Mouse (Mus musculus): ENCODE measurements around the gene Stk10. TPM values are rescaled to one million over a fixed set of nuclear protein-coding genes. Genes with fewer than 3 reads are reported as not detected.

Gene Stk10
- polyA plus RNA-seq, 1 experiment from 2014 or later: 3.2 TPM

- no peak overlapping the region for H3K27ac ChIP-seq (ENCODE audit: low read length)
- no peak overlapping the region for H3K4me3 ChIP-seq (ENCODE audit: low read length)
- H3K36me3 ChIP-seq (ENCODE audit: control insufficient read depth, insufficient read depth, low read length): no peaks in the 10 kb centered on the region
- H3K4me1 ChIP-seq (replicated peaks; ENCODE audit: control insufficient read depth, insufficient read depth, low read length): peaks cover 33% of the 10 kb centered on the region
- H3K9ac ChIP-seq (ENCODE audit: low read length): no peak overlapping the region
- H3K27me3 ChIP-seq (ENCODE audit: control insufficient read depth, insufficient read depth, low read depth, low read length): no peaks in the 10 kb centered on the region
- no peak for ATAC-seq (ENCODE audit: low read depth)
- no peaks in the 10 kb centered on the region for H3K9me3 ChIP-seq (ENCODE audit: control insufficient read depth, low read length)
- 76% methylated on average over 5 of the region's 5 CpGs for WGBS
- no peak overlapping the region for H3K4me2 ChIP-seq (ENCODE audit: low read depth, low read length)
These were observed 11.4 kb downstream of the Stk10 start for GRCm38 (mm10) chr11:32544497-32544896.

- 79% methylated on average over 12 of the region's 12 CpGs for WGBS
- no peaks in the 10 kb centered on the region for H3K9me3 ChIP-seq (ENCODE audit: control insufficient read depth, low read length)
- no peak for ATAC-seq (ENCODE audit: low read depth)
- peaks cover 32% of the 10 kb centered on the region for H3K4me1 ChIP-seq (replicated peaks; ENCODE audit: control insufficient read depth, insufficient read depth, low read length)
- no peak overlapping the region for H3K4me2 ChIP-seq (ENCODE audit: low read depth, low read length)
- H3K9ac ChIP-seq (ENCODE audit: low read length): no peak overlapping the region
- no peak overlapping the region for H3K4me3 ChIP-seq (ENCODE audit: low read length)
- H3K27me3 ChIP-seq (ENCODE audit: control insufficient read depth, insufficient read depth, low read depth, low read length): no peaks in the 10 kb centered on the region
- H3K27ac ChIP-seq (ENCODE audit: low read length): no peak overlapping the region
- no peaks in the 10 kb centered on the region for H3K36me3 ChIP-seq (ENCODE audit: control insufficient read depth, insufficient read depth, low read length)
These were observed 12.5 kb downstream of the Stk10 start for GRCm38 (mm10) chr11:32545605-32546004.

GRCm38 (mm10) chr11:32546483-32546882 lies 13.4 kb downstream of the Stk10 start:
- Histone ChIP-seq H3K27ac (ENCODE audit: low read length) (no peak overlapping the region), H3K9me3 (ENCODE audit: control insufficient read depth, low read length) (no peaks in the 10 kb centered on the region), H3K36me3 (ENCODE audit: control insufficient read depth, insufficient read depth, low read length) (no peaks in the 10 kb centered on the region), H3K4me1 (replicated peaks; ENCODE audit: control insufficient read depth, insufficient read depth, low read length) (peaks cover 36% of the 10 kb centered on the region), H3K4me2 (ENCODE audit: low read depth, low read length) (no peak overlapping the region), H3K4me3 (ENCODE audit: low read length) (no peak overlapping the region), H3K27me3 (ENCODE audit: control insufficient read depth, insufficient read depth, low read depth, low read length) (no peaks in the 10 kb centered on the region), H3K9ac (ENCODE audit: low read length) (no peak overlapping the region)
- 19% methylated on average over 5 of the region's 5 CpGs for WGBS
- ATAC-seq (ENCODE audit: low read depth): 0 out of 2 replicates have a peak, but pooled peaks have one; percentile 20

GRCm38 (mm10) chr11:32547391-32547947 lies 14.4 kb downstream of the Stk10 start:
- H3K27ac ChIP-seq (ENCODE audit: low read length): no peak overlapping the region
- no peak overlapping the region for H3K4me2 ChIP-seq (ENCODE audit: low read depth, low read length)
- no peaks in the 10 kb centered on the region for H3K27me3 ChIP-seq (ENCODE audit: control insufficient read depth, insufficient read depth, low read depth, low read length)
- H3K4me1 ChIP-seq (replicated peaks; ENCODE audit: control insufficient read depth, insufficient read depth, low read length): peaks cover 42% of the 10 kb centered on the region
- WGBS: 64% methylated on average over 10 of the region's 10 CpGs
- ATAC-seq (ENCODE audit: low read depth): no peak
- H3K36me3 ChIP-seq (ENCODE audit: control insufficient read depth, insufficient read depth, low read length): no peaks in the 10 kb centered on the region
- no peak overlapping the region for H3K4me3 ChIP-seq (ENCODE audit: low read length)
- no peaks in the 10 kb centered on the region for H3K9me3 ChIP-seq (ENCODE audit: control insufficient read depth, low read length)
- no peak overlapping the region for H3K9ac ChIP-seq (ENCODE audit: low read length)

GRCm38 (mm10) chr11:32548240-32548639 lies 15.1 kb downstream of the Stk10 start:
- 51% methylated on average over 4 of the region's 4 CpGs for WGBS
- Histone ChIP-seq H3K27ac (ENCODE audit: low read length) (no peak overlapping the region), H3K4me2 (ENCODE audit: low read depth, low read length) (no peak overlapping the region), H3K4me3 (ENCODE audit: low read length) (no peak overlapping the region), H3K9ac (ENCODE audit: low read length) (no peak overlapping the region), H3K36me3 (ENCODE audit: control insufficient read depth, insufficient read depth, low read length) (no peaks in the 10 kb centered on the region), H3K27me3 (ENCODE audit: control insufficient read depth, insufficient read depth, low read depth, low read length) (no peaks in the 10 kb centered on the region), H3K9me3 (ENCODE audit: control insufficient read depth, low read length) (no peaks in the 10 kb centered on the region), H3K4me1 (replicated peaks; ENCODE audit: control insufficient read depth, insufficient read depth, low read length) (peaks cover 47% of the 10 kb centered on the region)
- peak; percentile 35 for ATAC-seq (ENCODE audit: low read depth)

- Histone ChIP-seq H3K27me3 (ENCODE audit: control insufficient read depth, insufficient read depth, low read depth, low read length) (no peaks in the 10 kb centered on the region), H3K4me1 (replicated peaks; ENCODE audit: control insufficient read depth, insufficient read depth, low read length) (peaks cover 51% of the 10 kb centered on the region), H3K4me3 (ENCODE audit: low read length) (no peak overlapping the region), H3K9me3 (ENCODE audit: control insufficient read depth, low read length) (no peaks in the 10 kb centered on the region), H3K36me3 (ENCODE audit: control insufficient read depth, insufficient read depth, low read length) (no peaks in the 10 kb centered on the region), H3K9ac (ENCODE audit: low read length) (no peak overlapping the region), H3K27ac (ENCODE audit: low read length) (no peak overlapping the region), H3K4me2 (ENCODE audit: low read depth, low read length) (no peak overlapping the region)
- no peak for ATAC-seq (ENCODE audit: low read depth)
- 67% methylated on average over 6 of the region's 6 CpGs for WGBS
These were observed 16.1 kb downstream of the Stk10 start for GRCm38 (mm10) chr11:32549236-32549635.

- Histone ChIP-seq H3K36me3 (ENCODE audit: control insufficient read depth, insufficient read depth, low read length) (no peaks in the 10 kb centered on the region), H3K27me3 (ENCODE audit: control insufficient read depth, insufficient read depth, low read depth, low read length) (no peaks in the 10 kb centered on the region), H3K4me3 (ENCODE audit: low read length) (no peak overlapping the region), H3K9me3 (ENCODE audit: control insufficient read depth, low read length) (no peaks in the 10 kb centered on the region), H3K4me1 (replicated peaks; ENCODE audit: control insufficient read depth, insufficient read depth, low read length) (peaks cover 50% of the 10 kb centered on the region), H3K27ac (ENCODE audit: low read length) (no peak overlapping the region), H3K9ac (ENCODE audit: low read length) (no peak overlapping the region), H3K4me2 (ENCODE audit: low read depth, low read length) (no peak overlapping the region)
- WGBS: 69% methylated on average over 4 of the region's 4 CpGs
- ATAC-seq (ENCODE audit: low read depth): no peak
These were observed 17.0 kb downstream of the Stk10 start for GRCm38 (mm10) chr11:32550102-32550501.

GRCm38 (mm10) chr11:32551056-32551455 lies 18.0 kb downstream of the Stk10 start:
- no peaks in the 10 kb centered on the region for H3K9me3 ChIP-seq (ENCODE audit: control insufficient read depth, low read length)
- H3K27ac ChIP-seq (ENCODE audit: low read length): no peak overlapping the region
- H3K27me3 ChIP-seq (ENCODE audit: control insufficient read depth, insufficient read depth, low read depth, low read length): no peaks in the 10 kb centered on the region
- no peak overlapping the region for H3K4me2 ChIP-seq (ENCODE audit: low read depth, low read length)
- WGBS: 78% methylated on average over 4 of the region's 4 CpGs
- H3K36me3 ChIP-seq (ENCODE audit: control insufficient read depth, insufficient read depth, low read length): no peaks in the 10 kb centered on the region
- no peak overlapping the region for H3K9ac ChIP-seq (ENCODE audit: low read length)
- no peak for ATAC-seq (ENCODE audit: low read depth)
- H3K4me1 ChIP-seq (replicated peaks; ENCODE audit: control insufficient read depth, insufficient read depth, low read length): peaks cover 47% of the 10 kb centered on the region
- H3K4me3 ChIP-seq (ENCODE audit: low read length): no peak overlapping the region

GRCm38 (mm10) chr11:32551579-32552297 lies 18.6 kb downstream of the Stk10 start:
- Histone ChIP-seq H3K9ac (ENCODE audit: low read length) (no peak overlapping the region), H3K9me3 (ENCODE audit: control insufficient read depth, low read length) (no peaks in the 10 kb centered on the region), H3K4me1 (replicated peaks; ENCODE audit: control insufficient read depth, insufficient read depth, low read length) (peaks cover 40% of the 10 kb centered on the region), H3K4me2 (ENCODE audit: low read depth, low read length) (no peak overlapping the region), H3K4me3 (ENCODE audit: low read length) (no peak overlapping the region), H3K36me3 (ENCODE audit: control insufficient read depth, insufficient read depth, low read length) (no peaks in the 10 kb centered on the region), H3K27me3 (ENCODE audit: control insufficient read depth, insufficient read depth, low read depth, low read length) (no peaks in the 10 kb centered on the region), H3K27ac (ENCODE audit: low read length) (peak overlapping the region; percentile 69; the same call in 1 of the 2 replicates)
- WGBS: 59% methylated on average over 12 of the region's 12 CpGs
- ATAC-seq (ENCODE audit: low read depth): 0 out of 2 replicates have a peak, but pooled peaks have one; percentile 21

All from lung, embryonic 16.5 days (tissue).